9 mouse cellular contexts compared by ENCODE assay signal in the genomic region with DNA sequence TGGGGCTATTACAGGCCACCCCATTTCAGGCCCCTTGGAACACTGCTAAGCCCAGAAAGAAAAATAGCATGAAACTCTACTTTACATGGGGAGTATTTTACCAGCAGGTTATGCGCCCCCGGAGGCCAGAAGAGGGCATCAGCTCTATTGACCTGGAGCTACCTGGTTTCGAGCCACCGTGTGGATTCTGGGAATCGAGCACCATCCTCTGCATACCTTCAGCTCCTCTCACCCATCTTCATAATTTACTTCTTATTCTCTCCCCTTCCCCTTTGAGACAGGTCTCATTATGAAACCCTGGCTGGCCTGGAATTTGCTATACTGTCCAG. TPM values are rescaled to one million over a fixed set of nuclear protein-coding genes. Genes with fewer than 3 reads are reported as not detected.
DNase-seq lines count a peak whose midpoint lies in the region; ATAC-seq lines count a peak whose summit lies in the region.
"Had no signal": no experiment of that assay in that cellular context is flagged by ENCODE, and none has a peak within 500 bp of the region (broad histone marks: within the 10 kb centered on the region; RNA-seq: fewer than 3 reads in every experiment).

No protein-coding gene starts in this region.

- H3K4me1 ChIP-seq in forebrain, embryonic 12.5 days = peaks cover 13% of the 10 kb centered on the region
- H3K4me1 ChIP-seq in forebrain, embryonic 14.5 days (ENCODE audit: control insufficient read depth, insufficient read depth, low read length) = peaks cover 7% of the 10 kb centered on the region
- peaks cover 6% of the 10 kb centered on the region for H3K4me1 ChIP-seq in neural tube, embryonic 12.5 days
- peaks cover 13% of the 10 kb centered on the region for H3K4me1 ChIP-seq in limb, embryonic 10.5 days

- H3K27me3 ChIP-seq in forebrain, embryonic 12.5 days = no peaks in the 10 kb centered on the region
- no peaks in the 10 kb centered on the region for H3K27me3 ChIP-seq in forebrain, embryonic 14.5 days (replicated peaks; ENCODE audit: control insufficient read depth, insufficient read depth, low read length)
- no peaks in the 10 kb centered on the region for H3K27me3 ChIP-seq in neural tube, embryonic 12.5 days (replicated peaks)
- H3K27me3 ChIP-seq in limb, embryonic 10.5 days (ENCODE audit: low read depth, poor library complexity, severe bottlenecking) = no peaks in the 10 kb centered on the region
- H3K27me3 ChIP-seq: embryonic facial prominence, embryonic 12.5 days had no signal

- no peak for ATAC-seq in forebrain, embryonic 12.5 days (ENCODE audit: low FRiP score)
- no peak for ATAC-seq in forebrain, embryonic 14.5 days
- no peak for ATAC-seq in neural tube, embryonic 12.5 days (ENCODE audit: low FRiP score, low read depth)

- H3K9me3 ChIP-seq in forebrain, embryonic 12.5 days = no peaks in the 10 kb centered on the region
- no peaks in the 10 kb centered on the region for H3K9me3 ChIP-seq in forebrain, embryonic 14.5 days (replicated peaks; ENCODE audit: control insufficient read depth, low read length)
- no peaks in the 10 kb centered on the region for H3K9me3 ChIP-seq in neural tube, embryonic 12.5 days
- no peaks in the 10 kb centered on the region for H3K9me3 ChIP-seq in limb, embryonic 10.5 days (replicated peaks)
- H3K9me3 ChIP-seq: embryonic facial prominence, embryonic 12.5 days had no signal

- no peak overlapping the region for H3K4me3 ChIP-seq in forebrain, embryonic 12.5 days (replicated peaks)
- H3K4me3 ChIP-seq in forebrain, embryonic 14.5 days (ENCODE audit: low read depth, low read length) = no peak overlapping the region
- no peak overlapping the region for H3K4me3 ChIP-seq in neural tube, embryonic 12.5 days
- H3K4me3 ChIP-seq in limb, embryonic 10.5 days = peak overlapping the region; percentile 53; the same call in 1 of the 2 replicates

- H3K27ac ChIP-seq in forebrain, embryonic 12.5 days = peak overlapping the region; percentile 78; the same call in 1 of the 2 replicates
- no peak overlapping the region for H3K27ac ChIP-seq in forebrain, embryonic 14.5 days (ENCODE audit: low read depth, low read length)
- no peak overlapping the region for H3K27ac ChIP-seq in neural tube, embryonic 12.5 days
- 0 out of 2 replicates have a peak overlapping the region, but pooled peaks have one; percentile 77 for H3K27ac ChIP-seq in limb, embryonic 10.5 days

- H3K36me3 ChIP-seq in forebrain, embryonic 12.5 days (replicated peaks) = peaks cover 42% of the 10 kb centered on the region
- H3K36me3 ChIP-seq in forebrain, embryonic 14.5 days (ENCODE audit: control insufficient read depth, insufficient read depth, low read length) = peaks cover 24% of the 10 kb centered on the region
- peaks cover 37% of the 10 kb centered on the region for H3K36me3 ChIP-seq in neural tube, embryonic 12.5 days
- H3K36me3 ChIP-seq in limb, embryonic 10.5 days = peaks cover 44% of the 10 kb centered on the region

- H3K9ac ChIP-seq in forebrain, embryonic 12.5 days = no peak overlapping the region
- H3K9ac ChIP-seq in forebrain, embryonic 14.5 days (ENCODE audit: low read length) = no peak overlapping the region
- H3K9ac ChIP-seq in neural tube, embryonic 12.5 days = no peak overlapping the region

- DNase-seq in forebrain, embryonic 14.5 days (ENCODE audit: low spot score) = no peak
- DNase-seq in neural tube, embryonic 10.5 days (ENCODE audit: extremely low spot score, low spot score) = no peak
- peak; percentile 49 for DNase-seq in limb, embryonic 10.5 days (ENCODE audit: low spot score)
- DNase-seq in thymus, postnatal 25 days = peak; percentile 20
- DNase-seq in ovary, postnatal 10 days (ENCODE audit: low spot score) = no peak
- no peak for DNase-seq in right cerebral cortex, postnatal 10 days (ENCODE audit: low spot score in 2 of 2)

- WGBS in forebrain, embryonic 12.5 days = 33% methylated on average over 5 of the region's 5 CpGs
- WGBS in forebrain, embryonic 14.5 days = 34% methylated on average over 5 of the region's 5 CpGs
- 35% methylated on average over 5 of the region's 5 CpGs for WGBS in neural tube, embryonic 12.5 days
- 36% methylated on average over 5 of the region's 5 CpGs for WGBS in limb, embryonic 10.5 days

- peak overlapping the region; percentile 64 for H3K4me2 ChIP-seq in forebrain, embryonic 12.5 days
- H3K4me2 ChIP-seq in forebrain, embryonic 14.5 days (ENCODE audit: low read length) = no peak overlapping the region
- H3K4me2 ChIP-seq in neural tube, embryonic 12.5 days (replicated peaks) = peak overlapping the region; percentile 59; the same call in 1 of the 2 replicates

RNA-seq across cellular contexts. Expression of a gene that starts 20.8 kb away (rescaled TPM):
- 0.36 and 0.52 TPM in 2 replicates for polyA plus RNA-seq in forebrain, embryonic 12.5 days (2016; fragmentation: Nextera tagmentation; extraction: Ambion mirVana)
- polyA plus RNA-seq in forebrain, embryonic 14.5 days (2014; fragmentation: Nextera tagmentation; extraction: Ambion mirVana) = 0.04 and 0.05 TPM in 2 replicates
- polyA plus RNA-seq in neural tube, embryonic 12.5 days (2016; fragmentation: Nextera tagmentation; extraction: Ambion mirVana) = 0.98 and 1.4 TPM in 2 replicates
- 6.2 and 11.5 TPM in 2 replicates for polyA plus RNA-seq in limb, embryonic 10.5 days (2016; fragmentation: Nextera tagmentation; extraction: Ambion mirVana)

RNA-seq across cellular contexts. Expression of a gene that starts 55.0 kb away (rescaled TPM):
- polyA plus RNA-seq in forebrain, embryonic 12.5 days (2016; fragmentation: Nextera tagmentation; extraction: Ambion mirVana) = 67.9 and 70.6 TPM in 2 replicates
- 54.6 and 55.1 TPM in 2 replicates for polyA plus RNA-seq in forebrain, embryonic 14.5 days (2014; fragmentation: Nextera tagmentation; extraction: Ambion mirVana)
- polyA plus RNA-seq in neural tube, embryonic 12.5 days (2016; fragmentation: Nextera tagmentation; extraction: Ambion mirVana) = 63.8 and 64.3 TPM in 2 replicates
- 71.0 and 82.1 TPM in 2 replicates for polyA plus RNA-seq in limb, embryonic 10.5 days (2016; fragmentation: Nextera tagmentation; extraction: Ambion mirVana)

Comparison
In these comparisons a context has a peak if more than half of its experiments do, and no peak if none do; other contexts are left out.
1. H3K27ac ChIP-seq: peak in forebrain, embryonic 12.5 days (single experiment) and limb, embryonic 10.5 days (single experiment); none in forebrain, embryonic 14.5 days (single experiment) and neural tube, embryonic 12.5 days (single experiment).
2. DNase-seq: peak in limb, embryonic 10.5 days (single experiment) and thymus, postnatal 25 days (single experiment); none in forebrain, embryonic 14.5 days (single experiment), neural tube, embryonic 10.5 days (single experiment), ovary, postnatal 10 days (single experiment) and right cerebral cortex, postnatal 10 days (0 of 2).